Mouse (Mus musculus): ENCODE results near the gene Abcb8. TPM values are rescaled to one million over a fixed set of nuclear protein-coding genes. Genes with fewer than 3 reads are reported as not detected.

Gene Abcb8
- polyA plus RNA-seq, 1 experiment from 2014 or later: 55.0 TPM

DNA sequence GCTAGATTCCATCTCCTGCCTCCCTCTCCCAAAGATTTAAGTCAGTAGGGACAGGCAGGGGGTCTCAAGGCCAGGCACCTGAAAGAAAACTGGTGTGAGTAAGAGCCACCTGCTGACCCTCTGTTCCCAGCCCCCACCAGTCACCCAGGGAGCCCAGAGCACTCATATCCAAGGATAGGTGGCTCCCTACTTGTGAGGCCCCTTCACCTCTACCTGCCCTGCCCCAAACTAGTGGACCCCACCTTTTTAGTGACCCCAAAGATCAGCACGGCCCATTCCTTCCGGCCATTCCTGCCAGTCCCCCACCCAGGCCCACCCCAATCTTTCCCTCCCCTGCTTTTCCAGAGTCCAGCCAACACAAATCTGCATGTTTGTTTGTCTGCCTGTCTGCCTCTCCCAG, 30.0 kb upstream of the Abcb8 start:
- H3K27ac ChIP-seq (ENCODE audit: low read depth, low read length): no peak overlapping the region
- 53% methylated on average over 2 of the region's 2 CpGs for WGBS
- H3K4me3 ChIP-seq (ENCODE audit: low read length): no peak overlapping the region
- no peaks in the 10 kb centered on the region for H3K27me3 ChIP-seq (ENCODE audit: control insufficient read depth, insufficient read depth, low read length)
- H3K4me2 ChIP-seq (replicated peaks; ENCODE audit: low read depth, low read length): no peak overlapping the region
- ATAC-seq (ENCODE audit: low FRiP score, low TSS enrichment): no peak
- no peaks in the 10 kb centered on the region for H3K36me3 ChIP-seq (ENCODE audit: control insufficient read depth, insufficient read depth, low read length)
- no peaks in the 10 kb centered on the region for H3K4me1 ChIP-seq (ENCODE audit: control insufficient read depth, insufficient read depth, low read length)
- no peak overlapping the region for H3K9ac ChIP-seq (ENCODE audit: low read depth, low read length)
- H3K9me3 ChIP-seq (ENCODE audit: control insufficient read depth, low read length): no peaks in the 10 kb centered on the region

- Histone ChIP-seq H3K4me3 (ENCODE audit: low read length) (no peak overlapping the region), H3K27me3 (ENCODE audit: control insufficient read depth, insufficient read depth, low read length) (no peaks in the 10 kb centered on the region), H3K4me1 (ENCODE audit: control insufficient read depth, insufficient read depth, low read length) (no peaks in the 10 kb centered on the region), H3K9me3 (ENCODE audit: control insufficient read depth, low read length) (no peaks in the 10 kb centered on the region), H3K4me2 (replicated peaks; ENCODE audit: low read depth, low read length) (no peak overlapping the region), H3K9ac (ENCODE audit: low read depth, low read length) (no peak overlapping the region), H3K36me3 (ENCODE audit: control insufficient read depth, insufficient read depth, low read length) (no peaks in the 10 kb centered on the region), H3K27ac (ENCODE audit: low read depth, low read length) (no peak overlapping the region; the same call in 1 of the 2 replicates)
- WGBS: 45% methylated on average over 3 of the region's 3 CpGs
- ATAC-seq (ENCODE audit: low FRiP score, low TSS enrichment): no peak
Measured at GRCm38 (mm10) chr5:24364061-24364460, 29.4 kb upstream of the Abcb8 start.

DNA sequence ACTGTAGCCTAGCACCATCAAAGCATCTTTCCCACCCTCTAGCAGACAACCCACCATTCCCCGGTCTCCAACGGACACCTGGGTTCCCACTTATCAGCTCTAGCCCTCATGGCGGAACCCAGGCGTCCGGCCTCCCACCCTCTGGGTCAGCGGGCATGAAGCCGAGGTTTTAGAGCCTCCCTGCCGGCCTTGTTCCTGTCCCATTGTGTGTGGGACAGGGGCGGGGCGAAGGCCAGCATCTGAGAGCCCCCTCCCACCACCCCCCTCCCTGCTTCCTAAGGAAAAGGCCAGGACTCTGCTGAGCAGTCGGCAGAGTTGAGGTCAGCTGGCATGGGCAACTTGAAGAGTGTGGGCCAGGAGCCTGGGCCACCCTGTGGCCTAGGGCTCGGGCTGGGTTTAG, 29.0 kb upstream of the Abcb8 start, which contains the start of gene Nos3:
Gene Nos3, plus strand, starts transcription at position 303 of the 400 bp plus-strand sequence.
- H3K27ac ChIP-seq (ENCODE audit: low read depth, low read length): peak within 1 kb of the TSS; percentile 71; the same call in 1 of the 2 replicates
- no peak within 1 kb of the TSS for H3K9ac ChIP-seq (ENCODE audit: low read depth, low read length)
- H3K36me3 ChIP-seq (ENCODE audit: control insufficient read depth, insufficient read depth, low read length): no peaks in the 10 kb centered on the region
- H3K4me1 ChIP-seq (ENCODE audit: control insufficient read depth, insufficient read depth, low read length): no peaks in the 10 kb centered on the region
- peak within 1 kb of the TSS; percentile 21; the same call in 1 of the 2 replicates for H3K4me3 ChIP-seq (ENCODE audit: low read length)
- 59% methylated on average over 12 of the region's 12 CpGs for whole genome bisulfite sequencing
- no peaks in the 10 kb centered on the region for H3K9me3 ChIP-seq (ENCODE audit: control insufficient read depth, low read length)
- H3K4me2 ChIP-seq (replicated peaks; ENCODE audit: low read depth, low read length): peak within 1 kb of the TSS; percentile 31; the same call in 1 of the 2 replicates
- H3K27me3 ChIP-seq (ENCODE audit: control insufficient read depth, insufficient read depth, low read length): no peaks in the 10 kb centered on the region
- no peak for ATAC-seq (ENCODE audit: low FRiP score, low TSS enrichment)

GRCm38 (mm10) chr5:24364963-24365362, 28.5 kb upstream of the Abcb8 start:
- peak overlapping the region; percentile 21; the same call in 1 of the 2 replicates for H3K4me3 ChIP-seq (ENCODE audit: low read length)
- 84% methylated on average over 10 of the region's 10 CpGs for WGBS

DNA sequence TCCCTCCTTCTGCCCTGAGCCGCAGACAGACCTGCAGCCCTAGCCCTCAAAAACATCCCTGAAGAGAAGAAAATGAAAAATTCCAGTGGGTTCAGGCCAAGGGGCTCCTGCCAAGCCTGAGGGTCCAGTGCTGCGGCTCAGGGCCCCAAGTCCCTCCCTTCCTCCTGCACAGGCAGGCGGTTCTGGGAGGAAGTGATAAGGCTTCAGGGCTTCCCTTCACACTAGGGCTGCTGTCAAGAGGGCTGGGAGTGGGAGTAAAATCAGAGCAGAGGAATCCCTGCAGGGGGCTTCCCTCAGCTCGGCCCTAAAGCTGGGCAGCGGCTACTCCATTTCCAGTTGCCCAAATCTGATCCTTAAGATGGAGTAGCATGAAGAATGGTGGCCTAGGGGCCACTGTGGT, 27.9 kb upstream of the Abcb8 start:
- H3K27ac ChIP-seq (ENCODE audit: low read depth, low read length): no peak overlapping the region; the same call in 1 of the 2 replicates
- H3K9ac ChIP-seq (ENCODE audit: low read depth, low read length): no peak overlapping the region
- WGBS: 38% methylated on average over 5 of the region's 5 CpGs
- peak overlapping the region; percentile 22; the same call in 1 of the 2 replicates for H3K4me2 ChIP-seq (replicated peaks; ENCODE audit: low read depth, low read length)
- no peak for ATAC-seq (ENCODE audit: low FRiP score, low TSS enrichment)
- H3K4me1 ChIP-seq (ENCODE audit: control insufficient read depth, insufficient read depth, low read length): no peaks in the 10 kb centered on the region
- H3K36me3 ChIP-seq (ENCODE audit: control insufficient read depth, insufficient read depth, low read length): no peaks in the 10 kb centered on the region
- H3K9me3 ChIP-seq (ENCODE audit: control insufficient read depth, low read length): no peaks in the 10 kb centered on the region
- H3K27me3 ChIP-seq (ENCODE audit: control insufficient read depth, insufficient read depth, low read length): no peaks in the 10 kb centered on the region
- H3K4me3 ChIP-seq (ENCODE audit: low read length): peak overlapping the region; percentile 21; the same call in 1 of the 2 replicates

More at GRCm38 (mm10) chr5:24364963-24365362, 28.5 kb upstream of the Abcb8 start:
- H3K9me3 ChIP-seq (ENCODE audit: control insufficient read depth, low read length): no peaks in the 10 kb centered on the region
- H3K27ac ChIP-seq (ENCODE audit: low read depth, low read length): peak overlapping the region; percentile 71; the same call in 1 of the 2 replicates
- no peak overlapping the region for H3K9ac ChIP-seq (ENCODE audit: low read depth, low read length)
- H3K27me3 ChIP-seq (ENCODE audit: control insufficient read depth, insufficient read depth, low read length): no peaks in the 10 kb centered on the region
- no peaks in the 10 kb centered on the region for H3K36me3 ChIP-seq (ENCODE audit: control insufficient read depth, insufficient read depth, low read length)
- peak overlapping the region; percentile 31; the same call in 1 of the 2 replicates for H3K4me2 ChIP-seq (replicated peaks; ENCODE audit: low read depth, low read length)
- no peaks in the 10 kb centered on the region for H3K4me1 ChIP-seq (ENCODE audit: control insufficient read depth, insufficient read depth, low read length)
- no peak for ATAC-seq (ENCODE audit: low FRiP score, low TSS enrichment)

DNA sequence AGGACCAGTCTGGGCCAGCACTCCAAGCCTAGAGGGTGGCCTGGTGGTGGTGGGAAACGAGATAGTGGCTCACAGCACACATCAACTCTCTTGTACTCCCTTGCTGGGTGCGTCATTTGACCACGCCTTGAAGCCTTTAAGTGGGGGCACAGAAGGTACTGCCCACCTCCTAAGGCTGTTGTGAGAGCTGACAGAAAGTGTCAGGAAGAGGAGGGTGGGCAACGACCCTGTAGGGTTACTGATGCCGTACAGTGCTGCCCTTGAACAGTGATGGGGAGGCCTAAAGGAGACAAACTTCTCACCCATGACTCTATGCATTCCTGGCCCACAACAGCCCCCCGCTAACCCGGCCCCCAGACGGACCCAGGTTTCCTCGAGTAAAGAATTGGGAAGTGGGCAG, 27.0 kb upstream of the Abcb8 start:
- Histone ChIP-seq H3K9ac (ENCODE audit: low read depth, low read length) (no peak overlapping the region), H3K9me3 (ENCODE audit: control insufficient read depth, low read length) (no peaks in the 10 kb centered on the region), H3K4me1 (ENCODE audit: control insufficient read depth, insufficient read depth, low read length) (no peaks in the 10 kb centered on the region), H3K27ac (ENCODE audit: low read depth, low read length) (no peak overlapping the region), H3K4me2 (replicated peaks; ENCODE audit: low read depth, low read length) (no peak overlapping the region), H3K27me3 (ENCODE audit: control insufficient read depth, insufficient read depth, low read length) (no peaks in the 10 kb centered on the region), H3K36me3 (ENCODE audit: control insufficient read depth, insufficient read depth, low read length) (no peaks in the 10 kb centered on the region), H3K4me3 (ENCODE audit: low read length) (no peak overlapping the region)
- no peak for ATAC-seq (ENCODE audit: low FRiP score, low TSS enrichment)
- 81% methylated on average over 9 of the region's 9 CpGs for WGBS

- Histone ChIP-seq H3K27me3 (ENCODE audit: control insufficient read depth, insufficient read depth, low read length) (no peaks in the 10 kb centered on the region), H3K4me2 (replicated peaks; ENCODE audit: low read depth, low read length) (no peak overlapping the region), H3K9me3 (ENCODE audit: control insufficient read depth, low read length) (no peaks in the 10 kb centered on the region), H3K9ac (ENCODE audit: low read depth, low read length) (no peak overlapping the region), H3K27ac (ENCODE audit: low read depth, low read length) (no peak overlapping the region), H3K36me3 (ENCODE audit: control insufficient read depth, insufficient read depth, low read length) (no peaks in the 10 kb centered on the region), H3K4me3 (ENCODE audit: low read length) (no peak overlapping the region), H3K4me1 (ENCODE audit: control insufficient read depth, insufficient read depth, low read length) (no peaks in the 10 kb centered on the region)
- ATAC-seq (ENCODE audit: low FRiP score, low TSS enrichment): no peak
- WGBS: 90% methylated on average over 9 of the region's 9 CpGs
Measured at GRCm38 (mm10) chr5:24369767-24370166, 23.7 kb upstream of the Abcb8 start.

DNA sequence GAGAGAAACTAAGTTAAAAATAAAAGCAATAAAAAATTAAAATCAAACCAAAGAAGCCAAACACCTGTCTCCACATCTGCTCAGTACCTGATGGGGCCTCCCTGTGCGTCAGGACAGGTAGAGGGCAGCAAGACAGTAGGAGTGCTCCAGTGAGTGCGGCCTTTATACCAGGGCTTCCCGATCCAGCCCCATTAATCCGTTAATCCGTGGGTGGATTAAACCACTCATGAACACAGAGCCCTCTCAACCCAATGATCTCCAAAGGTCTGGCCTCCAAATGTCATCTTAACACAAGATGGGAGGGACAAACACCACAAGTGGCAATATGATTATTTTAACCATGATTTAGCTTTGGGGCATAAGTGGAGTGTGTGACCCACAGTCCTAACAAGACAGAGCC, 19.7 kb upstream of the Abcb8 start:
- Histone ChIP-seq H3K4me1 (ENCODE audit: control insufficient read depth, insufficient read depth, low read length) (no peaks in the 10 kb centered on the region), H3K4me3 (ENCODE audit: low read length) (no peak overlapping the region), H3K4me2 (replicated peaks; ENCODE audit: low read depth, low read length) (no peak overlapping the region), H3K27me3 (ENCODE audit: control insufficient read depth, insufficient read depth, low read length) (no peaks in the 10 kb centered on the region), H3K36me3 (ENCODE audit: control insufficient read depth, insufficient read depth, low read length) (no peaks in the 10 kb centered on the region), H3K9me3 (ENCODE audit: control insufficient read depth, low read length) (no peaks in the 10 kb centered on the region), H3K27ac (ENCODE audit: low read depth, low read length) (no peak overlapping the region), H3K9ac (ENCODE audit: low read depth, low read length) (no peak overlapping the region)
- no peak for ATAC-seq (ENCODE audit: low FRiP score, low TSS enrichment)
- WGBS: 81% methylated on average over 5 of the region's 5 CpGs

DNA sequence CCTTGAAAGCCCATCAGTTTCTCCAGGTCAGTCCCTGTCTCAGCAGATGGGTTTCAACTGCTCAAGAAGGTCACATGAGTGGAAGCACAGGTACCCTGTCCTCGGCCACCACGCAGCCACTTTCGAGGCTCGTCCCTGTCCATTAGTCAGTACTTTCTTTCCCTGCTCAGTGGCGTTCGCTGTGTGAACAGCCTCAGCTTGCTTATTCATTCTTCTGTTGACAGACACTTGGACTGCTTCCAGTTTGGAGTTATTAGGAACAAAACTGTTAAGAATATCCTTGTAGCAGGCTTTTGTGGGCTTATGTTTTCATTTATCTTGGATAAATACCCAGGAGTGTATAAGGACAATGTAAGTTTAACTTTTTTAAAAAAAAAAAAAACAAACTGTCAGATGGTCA, 19.2 kb upstream of the Abcb8 start:
- no peak overlapping the region for H3K4me3 ChIP-seq (ENCODE audit: low read length)
- H3K9me3 ChIP-seq (ENCODE audit: control insufficient read depth, low read length): no peaks in the 10 kb centered on the region
- ATAC-seq (ENCODE audit: low FRiP score, low TSS enrichment): no peak
- no peaks in the 10 kb centered on the region for H3K4me1 ChIP-seq (ENCODE audit: control insufficient read depth, insufficient read depth, low read length)
- 54% methylated on average over 6 of the region's 6 CpGs for WGBS
- no peak overlapping the region for H3K4me2 ChIP-seq (replicated peaks; ENCODE audit: low read depth, low read length)
- H3K27ac ChIP-seq (ENCODE audit: low read depth, low read length): no peak overlapping the region
- H3K9ac ChIP-seq (ENCODE audit: low read depth, low read length): no peak overlapping the region
- no peaks in the 10 kb centered on the region for H3K27me3 ChIP-seq (ENCODE audit: control insufficient read depth, insufficient read depth, low read length)
- no peaks in the 10 kb centered on the region for H3K36me3 ChIP-seq (ENCODE audit: control insufficient read depth, insufficient read depth, low read length)

Data from kidney, embryonic 14.5 days (tissue).